Mouse (Mus musculus) forebrain, embryonic 16.5 days (tissue): ENCODE data around the gene Cbr4. TPM values are rescaled to one million over a fixed set of nuclear protein-coding genes. Genes with fewer than 3 reads are reported as not detected.
A peak's percentile ranks its signal among the peaks of the same experiment; 100 is the strongest.

Experiments used
- ATAC-seq: fragments of 200-750 bp; cut with Nextera tagmentation; 2 replicates; pipeline ENCODE4 v1.8.0; 2017; ENCODE audit warnings: mild to moderate bottlenecking, moderate library complexity
- H3K27ac ChIP-seq: fragments of 300-500 bp; sonication (generic); 2 replicates; pipeline ENCODE4 v1.5.1; 2014; ENCODE audit warnings: low read length, control low read depth
- H3K27me3 ChIP-seq: fragments of 300-500 bp; sonication (generic); replicated peaks from 2 replicates; pipeline ENCODE4 v1.6.1; 2014; ENCODE audit warnings: low read length; ENCODE audit not compliant: control insufficient read depth, insufficient read depth
- H3K36me3 ChIP-seq: fragments of 300-500 bp; sonication (generic); 2 replicates; pipeline ENCODE4 v1.6.1; 2014; ENCODE audit not compliant: control insufficient read depth, insufficient read depth
- H3K4me1 ChIP-seq: fragments of 300-500 bp; sonication (generic); replicated peaks from 2 replicates; pipeline ENCODE4 v1.6.1; 2014; ENCODE audit warnings: low read length; ENCODE audit not compliant: control insufficient read depth, insufficient read depth
- H3K4me2 ChIP-seq: fragments of 300-500 bp; sonication (generic); 2 replicates; pipeline ENCODE4 v1.6.1; 2014; ENCODE audit warnings: mild to moderate bottlenecking, low read length, control low read depth
- H3K4me3 ChIP-seq: fragments of 300-500 bp; sonication (generic); replicated peaks from 2 replicates; pipeline ENCODE4 v1.5.1; 2014; ENCODE audit warnings: mild to moderate bottlenecking, low read length, control low read depth
- H3K9ac ChIP-seq: fragments of 300-500 bp; sonication (generic); replicated peaks from 2 replicates; pipeline ENCODE4 v1.6.1; 2014; ENCODE audit warnings: low read depth, low read length, control low read depth
- H3K9me3 ChIP-seq: fragments of 300-500 bp; sonication (generic); 2 replicates; pipeline ENCODE4 v1.6.1; 2016; ENCODE audit warnings: low read length; ENCODE audit not compliant: control insufficient read depth
- WGBS: fragments of 180-500 bp; shearing (Covaris S2); extraction: QIAGEN DNeasy Blood & Tissue Kit; methylation state at CpG from one replicate; pipeline ENCODE4 v1.1.7; 2014; 5-methylcytosine and 5-hydroxymethylcytosine counted together
- polyA plus RNA-seq: library from polyadenylated mRNA; unstranded; fragments of >200 nt; fragmentation: Nextera tagmentation; extraction: Ambion mirVana; gene quantifications from 2 replicates; pipeline ENCODE4 v1.2.1, GENCODE M21; 2015

The Cbr4 gene
- polyA plus RNA-seq, 1 experiment from 2014 or later = 19.6 TPM

- Histone ChIP-seq H3K27ac (no peak overlapping the region), H3K9ac (no peak overlapping the region), H3K27me3 (no peaks in the 10 kb centered on the region), H3K4me3 (no peak overlapping the region), H3K9me3 (no peaks in the 10 kb centered on the region), H3K4me2 (no peak overlapping the region), H3K36me3 (no peaks in the 10 kb centered on the region), H3K4me1 (no peaks in the 10 kb centered on the region)
- peak; percentile 73 for ATAC-seq
- WGBS = 48% methylated on average over 11 of the region's 11 CpGs
Observed at GRCm38 (mm10) chr8:61479506-61480214, 7.9 kb upstream of the Cbr4 start.

GRCm38 (mm10) chr8:61480260-61480967 is 7.1 kb upstream of the Cbr4 start:
- H3K36me3 ChIP-seq = no peaks in the 10 kb centered on the region
- no peaks in the 10 kb centered on the region for H3K4me1 ChIP-seq
- H3K27ac ChIP-seq = no peak overlapping the region
- H3K4me2 ChIP-seq = no peak overlapping the region
- H3K9me3 ChIP-seq = no peaks in the 10 kb centered on the region
- WGBS = 78% methylated on average over 14 of the region's 14 CpGs
- no peaks in the 10 kb centered on the region for H3K27me3 ChIP-seq
- ATAC-seq = peak; percentile 57; the same call in 1 of the 2 replicates
- no peak overlapping the region for H3K4me3 ChIP-seq
- H3K9ac ChIP-seq = no peak overlapping the region

- H3K4me2 ChIP-seq = no peak overlapping the region
- 100% methylated on average over 2 of the region's 2 CpGs for WGBS
Observed at GRCm38 (mm10) chr8:61486923-61487529, 508 bp upstream of the Cbr4 start.

GRCm38 (mm10) chr8:61488631-61489030 is 1.1 kb downstream of the Cbr4 start:
- Histone ChIP-seq H3K36me3 (no peaks in the 10 kb centered on the region), H3K27me3 (no peaks in the 10 kb centered on the region), H3K4me1 (peaks cover 7% of the 10 kb centered on the region), H3K9ac (no peak overlapping the region; the same call in 1 of the 2 replicates), H3K9me3 (no peaks in the 10 kb centered on the region), H3K27ac (no peak overlapping the region), H3K4me3 (no peak overlapping the region; the same call in 1 of the 2 replicates), H3K4me2 (peak overlapping the region; percentile 76)
- 93% methylated on average over 8 of the region's 8 CpGs for WGBS
- no peak for ATAC-seq

More at GRCm38 (mm10) chr8:61486923-61487529, 508 bp upstream of the Cbr4 start:
- H3K4me1 ChIP-seq = peaks cover 7% of the 10 kb centered on the region
- no peaks in the 10 kb centered on the region for H3K27me3 ChIP-seq
- H3K36me3 ChIP-seq = no peaks in the 10 kb centered on the region
- H3K9ac ChIP-seq = 0 out of 2 replicates have a peak overlapping the region, but pooled peaks have one; percentile 81
- ATAC-seq = peak; percentile 5; the same call in 1 of the 2 replicates
- no peak overlapping the region for H3K4me3 ChIP-seq
- no peaks in the 10 kb centered on the region for H3K9me3 ChIP-seq
- no peak overlapping the region for H3K27ac ChIP-seq

- Histone ChIP-seq H3K9ac (no peak overlapping the region), H3K4me3 (no peak overlapping the region), H3K27ac (no peak overlapping the region), H3K36me3 (no peaks in the 10 kb centered on the region), H3K4me1 (no peaks in the 10 kb centered on the region), H3K4me2 (no peak overlapping the region), H3K9me3 (no peaks in the 10 kb centered on the region), H3K27me3 (no peaks in the 10 kb centered on the region)
- no peak for ATAC-seq
- WGBS = 86% methylated on average over 4 of the region's 4 CpGs
Observed at GRCm38 (mm10) chr8:61497110-61497509, 9.6 kb downstream of the Cbr4 start.

- Histone ChIP-seq H3K9me3 (no peaks in the 10 kb centered on the region), H3K27ac (no peak overlapping the region), H3K9ac (no peak overlapping the region), H3K4me2 (no peak overlapping the region), H3K36me3 (no peaks in the 10 kb centered on the region), H3K4me1 (no peaks in the 10 kb centered on the region), H3K4me3 (no peak overlapping the region), H3K27me3 (no peaks in the 10 kb centered on the region)
- ATAC-seq = peak; percentile 40; the same call in 1 of the 2 replicates
- 58% methylated on average over 4 of the region's 4 CpGs for WGBS
Observed at GRCm38 (mm10) chr8:61499035-61499434, 11.5 kb downstream of the Cbr4 start.

GRCm38 (mm10) chr8:61500914-61501313 is 13.4 kb downstream of the Cbr4 start:
- 63% methylated on average over 3 of the region's 3 CpGs for WGBS
- Histone ChIP-seq H3K4me1 (no peaks in the 10 kb centered on the region), H3K9ac (no peak overlapping the region), H3K36me3 (no peaks in the 10 kb centered on the region), H3K4me2 (no peak overlapping the region), H3K9me3 (no peaks in the 10 kb centered on the region), H3K27me3 (no peaks in the 10 kb centered on the region), H3K4me3 (no peak overlapping the region), H3K27ac (no peak overlapping the region)
- ATAC-seq = peak; percentile 61; the same call in 1 of the 2 replicates

GRCm38 (mm10) chr8:61502277-61502676 is 14.7 kb downstream of the Cbr4 start:
- Histone ChIP-seq H3K27me3 (no peaks in the 10 kb centered on the region), H3K4me3 (no peak overlapping the region), H3K9me3 (no peaks in the 10 kb centered on the region), H3K27ac (no peak overlapping the region), H3K9ac (no peak overlapping the region), H3K4me1 (no peaks in the 10 kb centered on the region), H3K4me2 (no peak overlapping the region), H3K36me3 (no peaks in the 10 kb centered on the region)
- no peak for ATAC-seq
